Mouse (Mus musculus): ENCODE measurements around the gene Zfp160. TPM values are rescaled to one million over a fixed set of nuclear protein-coding genes. Genes with fewer than 3 reads are reported as not detected.

Gene Zfp160
- polyA plus RNA-seq (2012; ENCODE audit: low replicate concordance): 0.38 and 1.3 TPM in 2 replicates

GRCm38 (mm10) chr17:21008382-21009331 lies at the start of gene Zfp160:
Gene Zfp160, plus strand, starts transcription at chr17:21008903.

GRCm38 (mm10) chr17:20996364-20996763 lies 12.3 kb upstream of the Zfp160 start, which contains the start of gene Vmn1r233:
Gene Vmn1r233, minus strand, starts transcription at chr17:20996464.

Other genes with a start within 250 kb of the Zfp160 start
- gene Vmn1r228, start 222.7 kb upstream of the Zfp160 start, polyA plus RNA-seq (2012; ENCODE audit: low replicate concordance): not detected in 2 replicates
- gene Vmn1r229, start 197.3 kb upstream of the Zfp160 start, polyA plus RNA-seq (2012; ENCODE audit: low replicate concordance): not detected in 2 replicates
- not detected in 2 replicates for gene Vmn1r230, start 168.5 kb upstream of the Zfp160 start, polyA plus RNA-seq (2012; ENCODE audit: low replicate concordance)
- not detected in 2 replicates for gene Vmn1r231, start 103.8 kb upstream of the Zfp160 start, polyA plus RNA-seq (2012; ENCODE audit: low replicate concordance)
- not detected in 2 replicates for gene Vmn1r232, start 89.2 kb upstream of the Zfp160 start, polyA plus RNA-seq (2012; ENCODE audit: low replicate concordance)
- gene Ppp2r1a, start 63.6 kb upstream of the Zfp160 start, polyA plus RNA-seq (2012; ENCODE audit: low replicate concordance): 31.3 and 241 TPM in 2 replicates
- gene Vmn1r233, start 12.4 kb upstream of the Zfp160 start, polyA plus RNA-seq (2012; ENCODE audit: low replicate concordance): not detected in 2 replicates
- gene Vmn1r234, start 217.2 kb downstream of the Zfp160 start, polyA plus RNA-seq (2012; ENCODE audit: low replicate concordance): not detected in 2 replicates
- not detected in 2 replicates for gene Vmn1r235, start 247.5 kb downstream of the Zfp160 start, polyA plus RNA-seq (2012; ENCODE audit: low replicate concordance)

All from leukemia stem cell, adult 10-12 weeks (primary cell).